Mouse (Mus musculus) mouse trophoblast stem cell (cell line): ENCODE data around the gene Mif.
"Not testable (repeated sequence)": the region's sequence is repeated elsewhere in the genome, so short reads cannot be mapped to it uniquely, and the experiment has no call there.

Experiments used
- in situ Hi-C, 2 experiments: fragments of 300-500 bp; cut with MseI, MboI; formaldehyde crosslinking; loops; 2 replicates in 1 of 2; 3 replicates in 1 of 2; pipeline ENCODE4 v1.15.1; 2025

The Mif gene

DNA sequence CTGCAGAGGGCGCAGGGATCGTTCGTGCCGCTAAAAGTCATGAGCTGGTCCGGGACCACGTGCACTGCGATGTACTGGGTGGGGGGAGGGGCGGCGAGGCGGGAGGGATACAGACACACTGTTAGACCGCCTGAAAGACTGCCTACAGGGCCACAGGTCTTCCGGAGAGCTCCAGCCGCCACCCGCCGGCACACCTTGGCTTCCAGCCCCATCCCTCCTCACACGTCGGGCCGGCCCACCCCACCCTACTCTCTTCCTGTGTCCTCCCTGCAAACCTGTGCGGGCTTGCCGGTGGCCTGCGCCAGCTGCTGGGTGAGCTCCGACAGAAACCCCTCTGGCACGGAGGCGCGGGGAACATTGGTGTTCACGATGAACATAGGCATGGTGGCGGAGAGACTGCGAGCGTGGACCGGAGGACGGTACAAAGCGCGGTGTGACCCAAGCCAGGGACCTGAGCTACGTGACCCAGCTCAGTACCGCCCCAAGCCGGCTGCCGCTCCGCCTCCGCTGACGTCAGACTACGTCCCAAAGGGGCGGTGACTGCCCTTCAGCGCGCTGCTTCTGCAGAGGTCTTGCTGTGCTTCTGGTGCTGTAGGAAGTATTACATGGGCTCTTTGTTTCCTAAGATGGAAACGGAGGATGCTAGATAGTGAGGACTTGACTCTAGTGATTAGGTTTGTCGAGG is at the start of gene Mif:
TSS of gene Mif (minus strand) at position 455 of the 685 bp plus-strand sequence.
- in situ Hi-C loops: not testable (repeated sequence)

DNA sequence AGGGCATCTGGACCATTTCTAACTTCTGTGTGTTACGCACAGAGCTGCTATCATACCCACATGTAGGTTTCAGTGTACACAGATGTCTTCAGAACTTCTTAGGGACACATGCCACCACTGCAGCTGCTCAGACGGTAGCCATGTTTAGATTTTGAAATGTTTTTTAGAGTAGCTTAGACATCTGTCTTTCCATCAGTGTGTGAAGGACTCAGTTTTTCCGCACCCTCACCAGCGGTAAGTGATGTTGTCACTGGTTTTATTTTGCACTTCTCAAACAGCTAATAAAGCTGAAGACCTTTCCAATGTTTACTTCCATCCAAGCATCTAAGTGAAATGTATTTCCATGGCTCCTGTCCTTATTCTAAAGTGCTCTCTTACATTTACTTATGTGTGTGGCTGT is 46.8 kb upstream of the Mif start:
- in situ Hi-C loops: no loop called here

DNA sequence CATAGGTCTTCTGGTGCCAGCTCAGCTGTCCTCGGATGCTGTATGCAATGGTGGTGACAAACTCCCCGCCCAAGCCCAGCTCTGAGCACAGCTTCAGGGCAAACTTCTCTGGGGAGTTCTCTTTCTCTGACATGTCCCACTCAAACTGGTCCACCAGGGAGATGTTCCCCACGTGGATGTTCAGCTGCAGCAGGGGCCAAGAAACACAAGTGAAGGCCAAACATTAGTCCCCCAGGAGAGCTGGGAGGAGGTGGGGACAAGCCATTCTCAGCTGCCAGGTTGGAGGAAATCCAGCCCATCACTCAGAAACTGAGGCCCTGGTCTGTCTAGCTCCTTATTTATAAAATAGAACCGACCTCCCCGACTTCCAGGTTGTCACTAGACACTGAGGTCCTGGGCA is 44.4 kb upstream of the Mif start:
- in situ Hi-C loops: no loop called here

DNA sequence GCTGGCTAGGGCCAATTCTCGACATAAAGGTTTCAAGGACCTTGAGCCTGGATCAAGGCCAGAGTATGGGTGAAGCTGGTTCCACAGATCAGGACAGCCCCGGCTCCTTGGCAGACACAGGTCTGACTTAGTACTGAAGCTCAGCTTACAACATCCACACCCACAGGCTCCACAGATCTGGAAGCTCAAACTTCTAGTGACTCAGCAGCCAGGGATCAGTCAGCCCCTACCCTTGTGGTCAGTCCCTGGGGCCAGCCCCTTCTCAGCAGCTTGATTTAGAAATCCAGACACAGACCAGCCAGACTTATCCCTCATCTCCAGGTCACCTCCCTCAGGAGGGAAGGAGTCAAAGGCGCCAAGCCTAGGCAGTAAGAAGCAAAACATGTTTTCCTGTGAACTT is 38.8 kb upstream of the Mif start:
- in situ Hi-C loops: no loop called here

DNA sequence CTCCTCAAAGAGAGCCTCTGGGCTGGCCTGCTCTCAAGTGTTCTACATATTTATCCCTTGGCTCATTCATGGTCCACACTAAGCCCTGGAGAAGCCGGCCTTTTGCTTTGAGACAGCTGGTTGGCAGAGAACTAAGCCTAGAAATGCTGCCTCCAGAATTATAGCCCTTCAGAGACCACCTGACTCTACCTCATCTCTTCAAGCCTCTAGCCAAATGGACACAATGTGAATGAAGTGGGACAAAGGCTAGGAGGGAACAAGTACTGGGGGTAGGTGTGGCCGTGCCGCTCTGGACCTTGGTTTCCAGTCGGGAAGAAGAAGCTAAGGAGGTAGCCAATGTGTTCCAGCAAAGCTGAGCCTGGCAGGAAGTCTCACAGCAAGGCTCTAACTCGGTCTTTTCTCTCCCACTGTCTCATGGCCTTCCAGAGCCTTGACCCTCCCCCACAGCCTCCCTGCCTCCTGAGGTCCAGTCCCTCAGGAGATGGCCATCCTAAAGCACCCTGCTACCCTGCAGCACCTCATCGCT is 38.1 kb upstream of the Mif start:
- in situ Hi-C loops: no loop called here

DNA sequence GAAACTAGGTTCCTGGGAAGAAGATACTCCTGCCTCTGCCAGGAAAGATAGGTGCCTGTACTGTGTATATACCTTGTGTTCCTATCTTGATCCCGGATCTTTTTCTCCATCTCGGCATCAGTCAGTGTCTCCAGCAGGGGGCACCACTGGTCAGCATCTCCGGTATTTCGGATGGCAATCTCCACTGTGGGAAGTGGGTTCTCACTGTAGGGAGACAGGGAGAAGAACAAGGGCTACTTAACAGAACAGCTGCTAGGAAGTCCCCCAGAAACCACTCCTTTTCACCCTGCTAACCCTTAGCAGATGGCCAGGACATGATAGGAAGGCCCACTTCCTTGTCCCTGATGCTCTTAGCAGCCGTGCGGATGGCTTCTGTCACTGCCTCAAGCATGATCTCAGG is 37.3 kb upstream of the Mif start:
- in situ Hi-C loops: no loop called here

DNA sequence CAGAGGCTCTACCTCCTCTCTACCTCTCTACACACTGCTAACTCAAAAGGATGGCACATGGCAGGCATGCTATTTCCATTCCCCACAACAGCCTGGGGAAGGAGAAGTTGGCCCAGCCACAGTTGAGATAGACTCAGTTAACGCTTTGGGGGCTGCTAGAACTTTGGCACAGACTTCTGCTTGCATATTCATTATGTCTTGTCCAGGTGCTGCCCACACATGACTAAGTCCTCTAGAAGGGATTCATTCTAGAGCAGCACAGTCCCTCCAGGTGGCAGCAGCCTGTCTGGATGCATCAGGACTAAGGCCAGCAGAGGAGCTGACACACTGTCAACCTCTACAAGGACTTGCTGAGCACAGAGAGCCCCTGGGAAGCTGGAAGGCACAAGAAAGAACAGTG is 36.2 kb upstream of the Mif start:
- in situ Hi-C loops: no loop called here

DNA sequence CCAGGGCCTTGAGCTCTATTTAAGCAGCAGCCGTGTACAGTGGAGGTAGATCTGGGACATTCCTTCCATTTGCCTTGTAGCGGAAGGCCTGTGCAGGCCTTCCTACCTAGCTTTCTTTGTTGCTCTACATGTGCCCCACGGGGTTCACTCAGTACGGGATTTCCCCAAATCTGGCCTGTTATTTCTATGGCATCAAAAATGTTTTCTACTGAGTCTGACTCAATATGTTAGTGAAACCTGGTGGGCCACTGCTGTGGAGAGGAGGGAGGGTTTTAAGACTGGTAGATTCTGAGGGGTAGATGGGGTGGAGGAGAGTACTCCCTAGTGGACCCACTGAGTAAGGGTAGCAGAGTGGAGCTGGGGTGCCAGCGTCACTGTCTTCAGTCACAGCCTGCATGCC is 35.7 kb upstream of the Mif start:
- in situ Hi-C loops: no loop called here

DNA sequence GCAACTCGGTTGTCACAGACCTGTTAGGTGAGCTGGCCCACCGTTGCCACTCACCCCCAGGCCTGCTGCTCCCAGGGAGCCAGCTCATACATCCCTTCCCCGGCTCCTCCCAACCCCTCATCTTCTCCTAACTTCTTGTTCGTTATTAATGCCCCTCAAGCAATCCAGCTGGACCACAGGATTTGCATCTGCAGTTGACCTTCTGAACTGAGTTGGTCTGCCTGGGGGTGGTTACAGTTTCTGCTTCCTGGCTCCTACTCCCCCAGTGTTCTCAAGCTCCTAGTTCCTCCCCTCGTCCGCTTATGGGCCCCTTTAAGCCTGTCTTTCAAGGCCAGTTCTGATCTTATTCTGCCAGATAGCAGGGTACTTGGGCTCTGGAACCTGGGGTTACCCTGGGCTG is 34.6 kb upstream of the Mif start:
- in situ Hi-C loops: no loop called here

DNA sequence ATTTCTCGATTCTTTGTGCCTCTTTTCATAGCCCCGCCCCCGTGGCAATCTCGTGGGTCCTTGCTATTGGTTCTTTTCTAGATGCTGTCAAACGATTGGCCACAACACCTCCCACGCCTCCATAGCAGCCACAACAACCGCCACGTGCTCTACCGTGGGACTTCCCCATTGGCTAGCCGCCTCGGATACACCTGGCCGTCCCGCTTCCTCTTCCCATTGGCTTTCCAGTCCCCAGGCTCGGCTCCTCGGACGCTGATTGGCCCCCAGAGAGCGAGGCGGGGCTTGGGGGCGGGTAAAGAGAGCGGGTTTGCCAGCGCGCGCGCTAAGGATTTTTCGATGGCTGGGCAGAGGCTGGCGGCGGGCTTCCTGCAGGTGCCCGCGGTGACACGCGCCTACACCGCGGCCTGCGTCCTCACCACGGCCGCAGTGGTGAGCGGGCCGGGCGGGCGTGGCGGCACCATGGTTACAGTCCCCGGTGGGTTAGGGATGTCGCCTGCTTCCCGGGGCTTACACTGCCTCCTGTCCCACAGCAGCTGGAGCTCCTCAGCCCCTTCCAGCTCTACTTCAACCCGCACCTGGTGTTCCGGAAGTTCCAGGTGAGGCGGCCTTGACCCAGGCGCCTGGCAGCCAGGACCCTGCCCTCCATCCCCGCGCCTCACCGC is 33.2 kb upstream of the Mif start, which contains the start of gene Derl3:
TSS of gene Derl3 (plus strand) at position 325 of the 662 bp plus-strand sequence.
- in situ Hi-C loops: no loop called here

DNA sequence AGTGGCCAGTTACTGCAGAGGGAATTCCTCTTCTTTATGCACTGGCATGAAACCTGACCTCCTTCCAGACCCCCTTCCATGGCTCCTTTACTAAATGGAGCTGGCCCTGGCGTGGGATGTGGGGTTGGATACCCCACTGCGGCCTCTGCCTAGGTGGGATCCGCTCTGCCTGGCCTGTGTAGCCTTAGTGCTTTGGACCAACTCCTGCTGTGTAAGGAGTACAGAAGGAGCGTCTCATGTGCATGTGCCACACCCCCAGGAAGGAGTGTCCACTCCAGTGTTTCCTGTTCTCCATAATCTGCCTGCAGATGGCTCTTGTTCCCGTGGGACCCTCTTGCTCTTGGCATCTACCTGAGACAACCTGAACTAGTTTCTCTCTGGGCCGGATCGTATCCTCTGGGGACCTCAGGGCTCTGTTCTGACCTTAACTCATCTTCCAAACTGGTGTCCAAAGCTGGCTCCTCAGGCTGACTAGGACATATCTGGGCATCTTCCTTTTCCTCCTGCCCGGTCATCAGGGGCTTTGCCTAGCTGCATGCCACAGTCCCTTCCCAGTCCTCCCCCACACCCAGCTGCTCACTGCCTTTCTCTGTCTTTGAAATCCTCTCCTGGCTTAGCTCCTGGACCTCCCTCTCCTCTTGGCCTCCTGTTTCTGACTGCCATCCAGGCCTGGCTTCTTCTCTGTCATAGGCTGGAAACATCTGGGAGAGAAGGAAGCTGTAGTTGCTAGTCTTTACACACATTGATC is 29.5 kb upstream of the Mif start:
- in situ Hi-C loops: no loop called here

DNA sequence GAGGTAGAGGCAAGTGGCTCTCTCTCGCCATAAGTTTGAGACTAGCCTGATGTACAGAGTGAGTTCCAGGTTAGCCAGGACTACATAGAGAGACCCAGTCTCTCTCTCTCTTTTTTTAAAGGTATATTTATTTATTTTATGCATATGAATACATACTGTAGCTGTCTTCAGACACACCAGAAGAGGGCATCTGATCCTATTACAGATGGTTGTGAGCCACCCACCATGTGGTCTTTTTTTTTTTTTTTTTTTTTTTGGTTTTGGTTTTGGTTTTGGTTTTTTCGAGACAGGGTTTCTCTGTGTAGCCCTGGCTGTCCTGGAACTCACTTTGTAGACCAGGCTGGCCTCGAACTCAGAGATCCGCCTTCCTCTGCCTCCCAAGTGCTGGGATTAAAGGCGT is 27.5 kb upstream of the Mif start:
- in situ Hi-C loops: not testable (repeated sequence)

DNA sequence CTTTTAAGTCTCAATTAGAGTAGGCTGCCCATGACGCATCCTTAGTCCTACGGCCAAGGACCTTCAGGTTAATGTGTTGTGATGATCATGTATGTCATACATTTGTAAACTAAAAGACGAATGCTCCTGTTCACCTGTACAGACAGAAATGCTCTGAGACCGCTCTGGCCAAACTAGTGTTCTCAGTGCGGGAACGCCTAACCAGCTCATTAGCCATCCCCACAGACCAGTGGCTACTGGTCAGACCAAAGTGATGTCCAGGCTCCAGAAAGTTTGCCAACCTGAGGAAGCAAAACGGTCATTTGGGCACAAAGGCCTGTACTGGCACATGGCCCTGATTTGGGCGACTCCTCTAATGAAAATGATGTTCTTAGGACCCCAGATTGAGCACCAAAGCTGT is 24.7 kb upstream of the Mif start:
- in situ Hi-C loops: loop anchor here in 1 of 2 experiments (5.0 kb wide), 1 partner anchor 68 kb away; the partner anchor contains the start of gene Gm5134

DNA sequence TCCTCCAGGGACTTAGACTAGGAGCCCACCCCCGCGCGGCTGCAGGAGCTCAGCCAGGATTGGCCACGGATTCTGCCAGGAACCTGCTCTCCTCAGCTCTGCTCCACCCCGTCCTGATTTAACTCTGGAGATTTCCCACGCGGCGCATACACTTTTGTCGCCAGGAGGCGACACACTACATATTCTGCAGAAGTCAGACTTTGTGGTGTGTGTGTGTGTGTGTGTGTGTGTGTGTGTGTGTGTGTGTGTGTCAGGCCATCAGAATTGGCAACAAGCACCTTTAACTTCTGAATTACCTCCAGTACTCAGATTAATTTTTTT is 23.2 kb upstream of the Mif start:
- in situ Hi-C loops: loop anchor here in 1 of 2 experiments (5.0 kb wide), 1 partner anchor 69 kb away; the partner anchor contains the start of gene Gm5134

DNA sequence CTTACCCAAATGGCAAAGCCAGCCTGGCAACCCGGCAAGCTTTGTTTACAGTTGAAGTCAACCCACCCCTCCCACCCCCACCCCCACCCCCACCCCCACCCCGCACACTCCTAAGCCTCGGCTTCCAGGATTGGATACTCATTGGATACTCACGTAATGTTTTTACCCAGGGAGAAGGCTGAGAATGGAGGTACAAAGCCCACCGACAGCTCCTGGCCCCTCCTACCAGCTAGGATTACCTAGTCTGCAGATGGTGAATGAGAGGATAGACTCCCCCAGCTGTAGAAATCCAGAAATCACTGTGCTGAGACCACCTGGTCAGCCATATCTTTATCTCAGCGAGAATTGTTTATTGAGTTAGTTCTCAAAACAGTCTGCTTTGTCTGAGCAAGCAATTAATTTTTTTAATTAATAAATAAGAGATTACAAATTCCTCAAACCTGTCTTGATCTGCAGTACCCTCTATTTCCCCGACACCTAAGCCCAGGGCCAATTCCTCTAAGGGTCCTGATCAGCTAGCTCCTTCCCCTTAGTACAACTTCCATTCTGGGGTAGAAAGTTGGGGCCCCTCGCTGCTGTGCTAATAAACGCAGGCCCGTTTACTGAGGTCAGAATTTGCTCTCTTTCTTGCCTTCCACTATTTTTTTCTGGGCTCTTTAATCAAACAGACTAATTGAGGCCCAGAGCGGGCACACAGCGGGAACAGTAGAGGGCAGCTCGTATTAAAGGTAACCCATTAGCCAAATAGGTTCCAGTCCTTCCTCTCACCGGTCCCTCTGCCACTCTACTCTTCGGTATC is 22.6 kb upstream of the Mif start:
- in situ Hi-C loops: loop anchor here in 1 of 2 experiments (5.0 kb wide), 1 partner anchor 70 kb away; the partner anchor contains the start of gene Gm5134

DNA sequence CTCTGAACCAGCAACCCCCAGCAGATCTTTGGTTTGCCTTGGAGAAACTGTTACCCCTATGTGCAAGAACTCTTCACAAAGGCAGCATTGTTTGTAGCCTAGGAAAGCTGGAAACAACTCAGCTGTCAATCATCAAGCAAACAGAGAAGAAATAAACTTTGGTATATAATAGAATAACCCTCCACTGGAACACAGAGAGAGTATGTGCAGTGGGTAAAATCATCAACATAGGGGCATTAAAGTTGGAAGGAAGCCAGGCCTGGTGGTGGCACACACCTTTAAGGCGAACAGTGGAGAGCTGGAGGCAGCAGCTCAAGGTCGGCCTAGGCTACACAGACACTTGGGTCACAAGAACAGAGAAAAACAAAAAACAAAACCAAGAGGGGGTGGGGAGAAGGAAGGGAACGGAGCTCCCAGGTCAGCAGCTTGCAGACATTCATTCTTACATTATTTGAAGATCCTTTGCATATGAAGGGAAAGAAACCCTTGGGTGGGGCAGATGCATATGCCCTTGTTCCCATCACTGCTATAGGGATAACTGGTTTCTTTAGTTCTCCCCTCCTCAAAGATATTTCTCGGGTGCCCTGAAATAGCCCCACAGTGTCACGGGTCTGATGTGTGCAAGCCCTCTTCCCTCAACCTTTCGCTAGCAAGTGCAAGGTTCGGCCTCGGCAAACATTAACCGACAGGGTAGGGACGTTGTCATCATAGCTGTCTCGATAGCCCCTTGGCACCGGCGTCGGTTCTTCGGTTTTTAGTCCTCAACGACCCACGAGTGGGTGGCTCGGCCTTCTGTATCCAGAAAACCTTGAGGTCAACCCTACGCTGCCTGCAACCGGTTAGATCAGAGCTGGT is 21.8 kb upstream of the Mif start:
- in situ Hi-C loops: loop anchor here in 1 of 2 experiments (5.0 kb wide), 1 partner anchor 70 kb away; the partner anchor contains the start of gene Gm5134

DNA sequence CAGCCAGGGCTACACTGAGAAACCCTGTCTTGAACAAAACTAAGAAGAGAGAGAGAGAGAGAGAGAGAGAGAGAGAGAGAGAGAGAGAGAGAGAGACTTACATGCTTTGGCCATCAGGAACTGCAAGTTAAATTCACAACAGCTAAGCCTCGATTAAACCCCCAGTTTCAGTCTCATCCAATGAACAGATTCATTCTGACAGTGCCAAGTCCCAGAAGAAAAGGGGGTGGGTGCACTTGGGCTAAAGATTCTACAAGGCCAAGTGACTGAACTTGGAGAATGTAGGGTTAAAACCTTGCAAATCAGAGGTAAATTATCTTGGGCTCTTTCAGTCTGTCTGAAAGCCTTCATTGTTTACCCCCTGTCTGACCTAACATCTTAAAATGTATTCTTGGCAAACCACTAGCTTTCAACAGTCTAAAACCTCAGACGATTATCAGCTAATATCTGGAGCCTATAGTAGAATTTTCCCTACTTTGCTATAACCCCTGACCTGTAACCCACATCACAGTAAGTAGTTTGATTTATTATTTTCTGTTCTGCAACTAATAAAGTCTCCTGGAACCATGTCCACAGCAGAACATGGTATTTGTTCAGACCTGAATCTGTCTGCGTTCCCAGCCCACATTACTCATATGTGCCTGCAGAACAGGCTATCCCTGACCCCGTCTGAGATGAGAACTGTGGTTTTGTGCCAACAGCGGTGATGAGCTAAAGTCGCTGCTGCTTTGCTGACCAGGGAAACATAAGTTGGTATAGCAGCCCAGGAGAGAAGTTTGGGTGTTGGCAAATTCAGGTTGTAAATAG is 20.9 kb upstream of the Mif start:
- in situ Hi-C loops: loop anchor here in 1 of 2 experiments (5.0 kb wide), 1 partner anchor 71 kb away; the partner anchor contains the start of gene Gm5134

DNA sequence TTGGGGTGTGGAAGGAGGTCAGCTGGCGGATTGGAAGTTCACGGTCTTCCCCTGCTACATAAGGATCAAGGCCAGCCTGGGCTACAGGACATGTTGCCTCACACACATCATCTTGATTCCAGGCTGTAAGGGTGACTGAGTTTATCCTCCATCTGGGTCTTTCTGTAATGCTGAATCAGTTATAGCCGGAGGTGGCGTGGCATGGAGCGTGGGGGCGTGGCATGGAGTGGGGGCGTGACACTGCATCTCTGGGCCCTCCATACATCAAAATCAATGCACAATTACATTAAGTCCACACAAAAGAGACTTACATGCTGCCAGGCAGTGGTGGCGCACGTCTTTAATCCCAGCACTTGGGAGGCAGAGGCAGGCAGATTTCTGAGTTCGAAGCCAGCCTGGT is 20.3 kb upstream of the Mif start:
- in situ Hi-C loops: loop anchor here in 1 of 2 experiments (5.0 kb wide), 1 partner anchor 72 kb away; the partner anchor contains the start of gene Gm5134

DNA sequence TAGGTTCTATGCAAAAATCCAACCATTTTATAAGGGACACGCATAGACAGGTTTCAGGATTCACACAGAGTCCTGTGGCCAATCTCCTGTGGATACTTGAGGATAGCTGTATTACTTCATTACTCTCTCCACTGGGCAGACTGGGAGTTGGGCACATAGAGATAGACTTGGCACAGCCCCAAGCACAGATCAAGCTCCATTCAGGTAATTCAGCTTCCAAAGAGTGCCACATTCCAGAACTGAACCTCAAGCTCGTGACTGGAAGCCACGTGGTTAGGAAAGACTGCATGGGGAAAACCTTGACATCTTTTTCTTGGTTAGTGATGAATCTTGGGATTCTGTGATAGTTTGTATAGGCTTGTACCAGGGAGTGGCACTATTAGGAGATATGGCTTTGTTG is 18.8 kb upstream of the Mif start:
- in situ Hi-C loops: no loop called here
